Mouse (Mus musculus): ENCODE results near the gene Col5a2.

Gene Col5a2

DNA sequence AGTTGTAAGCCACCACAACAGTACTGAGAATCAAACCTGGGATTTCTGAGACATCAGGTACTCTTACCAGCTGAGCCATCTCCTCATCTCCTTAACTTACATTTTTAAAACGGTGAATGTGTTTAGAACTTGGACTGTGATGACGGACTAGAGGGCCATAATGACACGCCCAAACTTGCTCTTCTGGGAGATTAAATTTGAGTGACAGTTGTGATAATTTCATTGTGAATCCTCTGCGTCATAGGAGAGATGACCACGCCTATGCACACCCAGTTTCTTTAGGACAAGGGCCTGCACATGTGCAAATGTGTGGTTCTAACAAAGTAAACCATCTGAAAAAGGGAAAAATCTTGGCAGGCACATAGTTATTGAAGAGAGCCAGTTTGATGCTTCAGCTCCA lies 79.2 kb downstream of the Col5a2 start:
- DNase-seq: peak; percentile 80

DNA sequence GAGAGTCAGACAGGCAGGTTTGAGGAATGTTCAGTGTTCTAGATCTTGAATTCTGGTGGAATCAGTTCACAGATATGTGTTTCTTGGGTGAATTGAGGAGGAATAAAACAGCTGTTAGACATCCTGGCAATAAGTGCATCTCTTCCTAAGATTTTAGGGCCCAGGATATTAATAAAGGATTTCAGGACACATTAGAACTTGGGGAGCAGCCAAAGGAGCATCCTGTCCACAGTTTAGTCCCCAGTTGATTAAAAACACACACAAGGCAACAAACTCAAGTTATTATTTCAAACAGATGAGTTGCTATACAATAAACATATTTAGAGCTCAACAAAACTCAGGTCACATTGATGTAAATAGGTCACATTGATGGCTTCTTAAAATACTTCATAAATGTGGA lies 82.5 kb downstream of the Col5a2 start:
- DNase-seq: peak; percentile 86

DNA sequence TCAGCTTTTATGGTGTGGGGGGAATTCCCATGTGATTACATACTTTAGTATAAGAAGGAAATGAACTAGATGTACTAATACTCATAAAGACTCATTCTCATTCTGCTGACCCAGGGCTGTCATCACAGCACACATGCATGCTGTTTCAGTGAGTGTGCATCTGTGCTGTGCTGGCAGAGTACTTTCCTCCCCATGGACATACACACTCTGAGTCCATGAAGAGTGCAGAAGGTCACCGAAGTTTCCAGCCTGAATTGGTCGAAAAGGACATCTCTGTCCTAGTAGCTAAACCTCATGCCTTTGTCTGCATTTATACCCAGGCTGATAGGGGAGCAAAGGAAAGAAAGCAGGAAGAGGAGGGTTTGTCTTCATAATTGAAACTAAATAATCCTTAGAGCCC lies 83.2 kb downstream of the Col5a2 start:
- peak; percentile 88 for DNase-seq

DNA sequence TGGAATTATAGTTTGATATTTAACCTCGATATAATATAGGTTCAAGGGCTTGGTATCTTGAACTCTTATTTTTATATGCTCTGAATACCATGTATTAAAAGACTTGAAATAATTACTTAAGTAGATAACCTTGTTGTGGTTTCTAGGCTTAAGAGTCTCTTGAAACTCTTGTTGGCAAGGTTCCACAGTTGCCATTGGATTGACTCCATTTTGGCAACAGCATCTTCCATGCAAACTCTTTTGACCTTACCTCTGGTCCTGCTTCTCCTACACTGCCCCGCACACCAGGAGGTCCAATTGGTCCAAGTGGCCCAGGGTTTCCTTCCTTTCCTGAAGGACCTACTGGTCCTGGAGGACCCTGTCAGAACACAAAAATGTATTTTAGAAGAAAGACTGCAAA lies 121.2 kb downstream of the Col5a2 start:
- no peak for DNase-seq

DNA sequence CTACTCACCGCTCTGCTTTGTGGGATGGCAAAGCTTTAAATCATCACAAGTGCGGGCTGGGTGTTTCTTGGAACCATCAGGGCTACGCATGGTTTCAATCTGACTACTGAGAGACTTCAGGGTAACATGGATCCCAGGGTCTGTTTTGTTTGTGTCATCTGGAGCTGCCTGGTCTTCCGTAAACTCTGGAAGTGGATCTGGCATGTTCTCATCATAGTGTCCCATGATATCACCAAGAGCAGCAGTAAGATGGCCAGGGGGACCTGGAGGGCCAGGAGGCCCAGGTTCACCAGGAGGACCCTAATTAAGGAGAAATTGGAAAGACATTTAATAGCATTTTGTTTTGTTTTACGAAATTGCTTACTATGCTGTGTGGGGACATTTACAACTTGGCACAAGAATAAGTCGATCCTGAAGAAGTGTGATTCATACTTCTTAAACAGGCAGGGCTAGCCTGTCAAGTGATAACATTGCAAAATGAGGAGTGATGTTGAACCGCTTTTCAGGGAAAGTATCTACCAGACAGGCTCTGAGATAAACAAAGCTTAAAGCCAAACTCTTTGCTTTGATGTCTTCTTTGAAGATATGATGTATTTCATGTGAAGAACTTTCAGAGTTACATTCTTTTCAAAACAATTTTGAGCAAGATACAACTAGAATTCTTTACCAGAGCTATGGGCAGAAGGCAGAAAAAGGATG lies 122.9 kb downstream of the Col5a2 start:
- peak; percentile 88 for DNase-seq

DNA sequence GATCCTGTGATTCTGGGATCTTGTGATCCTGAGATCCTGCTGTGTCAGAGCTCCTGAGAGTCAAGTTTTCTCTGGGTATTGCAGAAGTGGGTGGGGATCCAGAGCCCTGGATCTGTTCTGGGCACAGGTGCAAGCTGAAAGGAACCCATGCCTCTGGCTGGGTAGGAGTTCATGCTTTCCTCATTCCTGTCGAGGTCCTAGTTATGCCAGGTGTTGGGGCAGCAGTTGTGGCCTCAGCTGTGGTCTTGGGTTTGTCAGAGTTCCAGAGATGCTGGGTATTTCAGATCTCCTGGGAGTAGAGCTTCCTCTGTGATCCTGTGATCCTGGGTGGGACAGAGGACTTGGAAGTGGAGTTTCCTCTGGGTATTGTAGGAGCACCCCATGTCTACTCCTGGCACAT lies 137.7 kb downstream of the Col5a2 start:
- no peak for DNase-seq

DNA sequence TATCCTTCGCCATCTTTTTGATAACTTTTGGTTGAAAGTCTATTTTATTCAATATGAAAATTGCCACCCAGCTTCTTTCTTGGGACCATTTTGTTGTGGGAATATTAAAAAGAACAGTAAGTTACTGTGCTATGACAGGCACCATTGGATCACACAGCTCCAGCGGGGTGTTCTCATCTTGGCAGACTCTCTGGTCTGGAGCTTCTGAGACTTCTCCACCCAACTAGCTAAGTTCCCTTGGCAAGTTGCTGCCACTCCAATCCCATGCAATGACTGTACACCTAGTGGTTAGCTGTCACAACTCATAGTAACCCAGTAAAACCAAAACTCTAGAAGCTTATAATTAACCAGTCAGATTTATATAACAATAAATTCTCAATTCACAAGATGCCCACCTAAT lies 139.8 kb downstream of the Col5a2 start:
- DNase-seq: peak; percentile 90

DNA sequence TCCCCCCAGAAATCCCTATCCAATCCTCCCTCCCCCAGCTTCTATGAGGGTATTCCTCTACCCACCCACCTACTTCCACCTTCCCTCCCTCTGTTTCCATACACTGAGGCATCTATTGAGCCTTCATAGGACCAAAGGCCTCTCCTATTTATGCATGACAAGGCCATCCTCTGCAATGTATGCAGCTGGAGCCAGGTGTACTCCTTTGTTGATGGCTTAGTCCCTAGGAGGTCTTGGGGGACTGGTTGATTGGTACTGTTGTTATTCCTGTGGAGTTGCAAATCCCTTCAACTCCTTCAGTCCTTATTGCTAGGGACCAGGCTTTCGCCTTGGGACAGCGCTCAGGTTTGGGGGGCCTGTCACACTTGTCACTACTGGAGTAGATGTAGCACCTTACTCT lies 143.4 kb downstream of the Col5a2 start:
- DNase-seq: no peak

DNA sequence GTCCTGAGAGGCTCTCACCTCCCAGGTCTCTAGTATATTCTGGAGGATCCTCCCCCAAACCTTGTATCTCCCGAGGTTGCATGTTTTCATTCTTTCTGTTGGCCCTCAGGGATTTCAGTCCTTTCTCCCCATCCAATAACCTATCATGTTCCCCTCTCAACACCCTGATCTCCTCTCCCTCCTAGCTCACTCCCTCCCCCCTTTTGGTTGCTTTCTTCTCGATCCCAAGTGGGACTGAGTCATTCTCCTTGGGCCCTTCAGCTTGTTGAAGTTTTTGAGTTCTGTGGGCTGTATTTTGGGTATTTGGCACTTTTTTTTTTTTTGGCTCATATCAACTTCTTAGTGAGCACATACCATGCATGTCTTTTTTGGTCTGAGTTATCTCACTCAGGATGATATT lies 143.9 kb downstream of the Col5a2 start:
- DNase-seq: peak; percentile 91

DNA sequence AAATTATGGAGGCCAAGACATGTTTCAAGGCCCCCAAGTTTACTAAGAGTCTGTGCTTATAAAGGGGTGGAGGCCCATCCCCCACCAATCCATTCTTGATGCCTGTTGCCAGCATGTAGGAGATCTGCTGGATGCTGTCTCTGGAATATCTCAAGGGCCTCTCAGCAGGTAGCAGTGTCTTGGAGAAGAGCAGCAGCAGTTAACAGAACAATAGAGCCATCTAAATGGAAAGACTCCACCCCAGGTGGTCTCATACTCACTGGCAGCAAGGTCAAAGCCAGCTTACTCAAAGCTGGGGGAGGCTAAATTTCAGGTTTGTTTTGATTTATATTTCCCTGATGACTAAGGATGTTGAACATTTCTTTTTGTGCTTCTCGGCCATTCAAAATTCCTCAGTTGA lies 145.1 kb downstream of the Col5a2 start:
- DNase-seq: peak; percentile 54

DNA sequence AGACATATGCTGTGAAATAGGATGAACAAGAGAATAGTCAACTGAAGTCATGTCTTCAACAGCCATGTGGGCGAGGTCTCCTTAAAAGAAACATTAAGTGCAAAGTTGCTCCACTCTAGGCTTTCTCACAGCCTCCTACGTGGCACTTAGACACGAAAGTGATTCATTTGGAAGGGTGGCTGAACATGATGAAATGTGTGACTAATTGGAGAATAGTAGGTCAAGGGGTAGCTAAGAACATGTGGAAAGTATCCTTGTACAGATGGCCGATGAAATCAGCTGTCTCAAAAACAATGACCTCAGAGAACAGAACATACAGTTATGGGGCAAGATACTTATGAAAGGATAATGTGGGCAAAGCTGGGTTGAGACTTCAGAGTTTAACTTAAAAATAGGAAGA lies 147.1 kb downstream of the Col5a2 start:
- DNase-seq: peak; percentile 95

DNA sequence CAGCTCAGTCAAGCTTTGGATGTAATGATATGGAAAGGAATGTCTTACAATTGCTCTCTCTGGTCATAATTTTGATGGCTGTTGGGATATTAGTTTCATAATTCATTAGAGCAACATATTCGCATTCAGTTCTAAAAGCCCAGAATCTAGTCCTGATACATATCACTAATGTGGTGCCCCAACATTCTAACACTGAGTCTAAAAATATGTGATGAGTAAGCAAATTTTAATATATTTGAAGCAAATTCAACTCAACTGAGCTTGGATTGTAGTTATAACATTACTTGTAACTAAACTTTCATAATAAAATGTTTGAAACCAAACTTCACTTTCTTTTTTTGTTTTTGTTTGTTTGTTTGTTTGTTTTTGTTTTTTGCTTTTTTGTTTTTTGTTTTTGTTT lies 173.9 kb downstream of the Col5a2 start:
- DNase-seq: no peak

Measured in heart, adult 11 months (tissue).